Mouse (Mus musculus): ENCODE results near the gene Gm8206.
"Not testable (repeated sequence)": the region's sequence is repeated elsewhere in the genome, so short reads cannot be mapped to it uniquely, and the experiment has no call there.

GRCm38 (mm10) chr14:6107500-6107899 is 13.8 kb upstream of the Gm8206 start:
- TF ChIP-seq CTCF (IDR thresholded peaks at IDR 0.05; ENCODE audit: control insufficient read depth, insufficient read depth, insufficient read length); CEBPB (IDR thresholded peaks at IDR 0.05; ENCODE audit: low read depth); USF1 (IDR thresholded peaks at IDR 0.05; ENCODE audit: low read depth); MAX (IDR thresholded peaks at IDR 0.05): not testable (repeated sequence)
